Mouse (Mus musculus): Measurements from ENCODE around the gene Sec13. TPM values are rescaled to one million over a fixed set of nuclear protein-coding genes. Genes with fewer than 3 reads are reported as not detected.

The Sec13 gene
- total and polyA plus RNA-seq, 3 experiments = 145 to 257 (median 209) TPM

- H3K27me3 ChIP-seq (replicated peaks) = no peaks in the 10 kb centered on the region
- H3K9me3 ChIP-seq (replicated peaks; ENCODE audit: low read length) = no peaks in the 10 kb centered on the region
- H3K4me3 ChIP-seq (replicated peaks in 1 of 3; ENCODE audit: low read depth in 2 of 3, low read length in 2 of 3, poor library complexity in 1 of 3) = no peak overlapping the region
- H3K9ac ChIP-seq (ENCODE audit: insufficient read depth, low read depth) = no peak overlapping the region
- no peak for DNase-seq (ENCODE audit: extremely low read depth)
- H3K4me2 ChIP-seq (ENCODE audit: insufficient read depth, low read depth, poor library complexity, severe bottlenecking) = no peak overlapping the region
- no peaks in the 10 kb centered on the region; the same call in 1 of the 2 replicates for H3K79me2 ChIP-seq (replicated peaks; ENCODE audit: control insufficient read depth, extremely low read depth, insufficient read depth, poor library complexity, severe bottlenecking)
- TF ChIP-seq BHLHE40 (IDR thresholded peaks at IDR 0.05; ENCODE audit: low read depth, low read length) (no peak), MEF2A (IDR thresholded peaks at IDR 0.05; ENCODE audit: borderline replicate concordance, low read depth, low read length) (no peak), RCOR1 (conservative IDR thresholded peaks at IDR 0.05; ENCODE audit: low read depth, low read length) (no peak), MAZ (IDR thresholded peaks at IDR 0.05; ENCODE audit: low read depth, low read length) (no peak), IRF4 (IDR thresholded peaks at IDR 0.05; ENCODE audit: low read depth, low read length) (no peak), USF1 (IDR thresholded peaks at IDR 0.05; ENCODE audit: low read depth, low read length) (no peak), EP300 (IDR thresholded peaks at IDR 0.05; ENCODE audit: low read length) (no peak)
- in situ Hi-C loops (cut with MboI; ENCODE audit: low pct_ligation_motif_present, low pct_unique_long_range_greater_than_20kb, low sequenced_read_pairs) = no loop called here
- H3K27ac ChIP-seq (ENCODE audit: insufficient read depth, low read depth) = no peak overlapping the region
- peaks cover 79 to 95% of the 10 kb centered on the region in 2 experiments for H3K36me3 ChIP-seq (replicated peaks in 1 of 2; ENCODE audit: control insufficient read depth in 1 of 2, insufficient read depth in 1 of 2, low read length in 1 of 2)
- peaks cover 11 to 33% of the 10 kb centered on the region in 2 experiments for H3K4me1 ChIP-seq (ENCODE audit: control insufficient read depth in 1 of 2, insufficient read depth in 2 of 2)
- dilution Hi-C loops (cut with MboI; ENCODE audit: extremely low pct_ligation_motif_present, extremely low pct_unique_long_range_greater_than_20kb, low sequenced_read_pairs) = no loop called here
Observed at GRCm38 (mm10) chr6:113712718-113713117, 27.8 kb downstream of the Sec13 start.

DNA sequence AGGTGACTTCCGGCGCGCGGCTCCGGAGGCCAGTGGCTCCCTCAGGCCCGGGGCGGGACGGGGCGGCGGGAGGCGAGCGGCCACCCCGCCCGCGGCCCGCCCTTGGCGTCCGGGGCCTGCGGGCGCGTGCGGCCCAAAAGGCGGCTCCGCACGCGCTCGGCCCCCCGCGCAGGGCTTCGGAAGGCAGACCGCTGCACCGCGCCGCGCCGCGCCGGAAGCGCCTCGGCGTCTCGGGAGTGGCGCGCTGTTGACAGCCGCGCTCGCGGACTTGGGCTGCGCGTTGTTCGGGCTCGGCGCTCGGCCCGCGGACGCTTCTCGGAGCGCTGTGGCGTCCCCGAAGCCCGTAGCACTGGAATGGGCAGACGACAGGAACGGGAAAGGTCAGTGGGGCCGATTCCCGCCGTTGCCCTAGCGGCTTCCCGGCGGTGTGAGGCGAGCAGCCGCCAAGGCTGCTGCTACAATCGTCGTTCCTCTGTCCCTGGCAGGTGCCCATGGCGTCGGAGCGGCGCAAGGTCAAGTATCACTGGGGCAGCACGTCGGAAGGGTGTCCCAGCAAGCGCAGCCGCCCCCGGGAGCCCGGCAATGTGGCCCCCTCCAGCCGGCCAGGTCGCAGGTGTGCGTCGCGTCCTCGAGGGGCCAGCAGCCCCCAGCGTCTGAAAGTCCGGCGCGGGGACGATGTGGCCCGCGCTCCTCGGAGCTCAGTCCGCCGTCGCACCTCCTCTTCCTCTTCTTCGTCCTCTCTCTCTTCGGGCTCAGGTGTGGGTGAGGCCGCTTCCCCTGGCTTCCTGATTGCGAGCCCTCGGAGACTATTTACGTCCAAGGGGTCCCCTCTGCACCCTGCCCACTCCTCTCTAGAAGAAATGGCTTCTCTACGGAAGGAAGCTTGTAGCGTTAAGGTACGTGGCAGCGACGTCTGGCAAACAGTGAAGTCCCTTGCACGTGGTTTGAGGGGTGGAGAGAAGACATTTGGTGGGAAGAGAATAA is 43.0 kb downstream of the Sec13 start:
- peaks cover 50% of the 10 kb centered on the region for H3K79me2 ChIP-seq (replicated peaks; ENCODE audit: control insufficient read depth, extremely low read depth, insufficient read depth, poor library complexity, severe bottlenecking)
- peak overlapping the region; percentile 75 for H3K27ac ChIP-seq (ENCODE audit: insufficient read depth, low read depth)
- no peaks in the 10 kb centered on the region for H3K9me3 ChIP-seq (replicated peaks; ENCODE audit: low read length)
- H3K4me3 ChIP-seq (replicated peaks in 1 of 3; ENCODE audit: low read depth in 2 of 3, low read length in 2 of 3, poor library complexity in 1 of 3) = peak overlapping the region; percentile 82 to 97 (median 96)
- dilution Hi-C loops (cut with MboI; ENCODE audit: extremely low pct_ligation_motif_present, extremely low pct_unique_long_range_greater_than_20kb, low sequenced_read_pairs) (no loop called here), in situ Hi-C loops (cut with MboI; ENCODE audit: low pct_ligation_motif_present, low pct_unique_long_range_greater_than_20kb, low sequenced_read_pairs) (no loop called here)
- DNase-seq (ENCODE audit: extremely low read depth) = no peak
- H3K36me3 ChIP-seq (replicated peaks in 1 of 2; ENCODE audit: control insufficient read depth in 1 of 2, insufficient read depth in 1 of 2, low read length in 1 of 2) = peaks cover 36 to 55% of the 10 kb centered on the region in 2 experiments
- H3K9ac ChIP-seq (ENCODE audit: insufficient read depth, low read depth) = peak overlapping the region; percentile 92
- TF ChIP-seq ZNF384 (IDR thresholded peaks at IDR 0.05; ENCODE audit: low read depth, low read length) (no peak), CTCF (conservative IDR thresholded peaks at IDR 0.05 in 1 of 2, IDR thresholded peaks at IDR 0.05 in 1 of 2; ENCODE audit: low read depth in 2 of 2, low read length in 2 of 2) (no peak), MAZ (IDR thresholded peaks at IDR 0.05; ENCODE audit: low read depth, low read length) (no peak), IRF4 (IDR thresholded peaks at IDR 0.05; ENCODE audit: low read depth, low read length) (no peak), USF2 (conservative IDR thresholded peaks at IDR 0.05; ENCODE audit: low read depth, low read length) (no peak), USF1 (IDR thresholded peaks at IDR 0.05; ENCODE audit: low read depth, low read length) (no peak), MYC (IDR thresholded peaks at IDR 0.05; ENCODE audit: low read depth, low read length) (0 out of 2 replicates have a peak, but pooled peaks have one; percentile 48), BHLHE40 (IDR thresholded peaks at IDR 0.05; ENCODE audit: low read depth, low read length) (no peak), ZC3H11A (IDR thresholded peaks at IDR 0.05; ENCODE audit: low read depth, low read length) (no peak), NRF1 (IDR thresholded peaks at IDR 0.05; ENCODE audit: low read depth, low read length) (no peak), MXI1 (IDR thresholded peaks at IDR 0.05; ENCODE audit: low read depth, low read length) (peak; percentile 89), MAX (IDR thresholded peaks at IDR 0.05; ENCODE audit: low read length) (peak; percentile 66), POLR2A (IDR thresholded peaks at IDR 0.05; ENCODE audit: low read depth, low read length) (no peak), UBTF (IDR thresholded peaks at IDR 0.05; ENCODE audit: low read depth, low read length) (peak; percentile 13; the same call in 1 of the 2 replicates), TBP (conservative IDR thresholded peaks at IDR 0.05; ENCODE audit: low read depth, low read length) (no peak)
- peak overlapping the region; percentile 93 for H3K4me2 ChIP-seq (ENCODE audit: insufficient read depth, low read depth, poor library complexity, severe bottlenecking)
- H3K27me3 ChIP-seq (replicated peaks) = no peaks in the 10 kb centered on the region
- H3K4me1 ChIP-seq (ENCODE audit: control insufficient read depth in 1 of 2, insufficient read depth in 2 of 2) = peaks cover 18 to 56% of the 10 kb centered on the region in 2 experiments; a peak in 3 of 4 replicates
